Mouse (Mus musculus) stomach, postnatal 0 days (tissue): Measurements from ENCODE around the gene Vegfa.

Source experiments
- CTCF ChIP-seq: IDR thresholded peaks from 2 replicates; pipeline ENCODE4 v1.5.1; 2016; ENCODE audit warnings: antibody characterized with exemption, low read depth, mild to moderate bottlenecking, moderate library complexity
- EP300 ChIP-seq: optimal IDR thresholded peaks from 2 replicates; pipeline ENCODE3; 2016; ENCODE audit warnings: antibody characterized with exemption

- TF ChIP-seq EP300: no peak
- TF ChIP-seq CTCF: no peak
Measured at GRCm38 (mm10) chr17:46056288-46056687, 24.1 kb upstream of the Vegfa start.
